Mouse (Mus musculus) retina, postnatal 7 days (tissue): ENCODE measurements around the gene 4930402F06Rik.

Experiments used
- DNase-seq: peaks from one replicate; pipeline ENCODE4 v3.0.0-alpha.2; 2012; ENCODE audit warnings: low read depth, low spot score

The 4930402F06Rik gene

DNA sequence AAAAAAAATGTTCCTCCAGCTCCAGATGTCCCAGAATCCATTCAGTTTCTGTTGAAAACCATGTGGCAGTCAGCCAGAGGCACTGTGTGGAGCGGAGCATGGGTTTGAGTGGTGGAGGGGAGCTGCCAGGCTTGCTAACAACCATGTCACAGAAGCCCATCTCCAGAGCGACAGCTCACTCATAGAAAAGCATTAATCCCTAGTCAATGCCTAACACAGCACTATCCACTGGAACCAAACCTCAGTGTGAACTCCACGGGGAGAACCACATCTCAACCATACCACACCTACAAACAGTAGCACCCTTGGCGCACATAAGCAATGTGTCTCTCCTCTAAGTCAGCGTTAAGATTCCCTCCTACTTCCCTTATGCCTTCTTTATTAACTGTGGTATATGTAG is at the start of gene 4930402F06Rik:
Gene 4930402F06Rik, minus strand, starts transcription at position 80 of the 400 bp plus-strand sequence.
- DNase-seq = no peak

GRCm38 (mm10) chr2:35446300-35446699 is 49.3 kb upstream of the 4930402F06Rik start:
- DNase-seq = no peak

GRCm38 (mm10) chr2:35445610-35446009 is 48.6 kb upstream of the 4930402F06Rik start:
- no peak for DNase-seq

DNA sequence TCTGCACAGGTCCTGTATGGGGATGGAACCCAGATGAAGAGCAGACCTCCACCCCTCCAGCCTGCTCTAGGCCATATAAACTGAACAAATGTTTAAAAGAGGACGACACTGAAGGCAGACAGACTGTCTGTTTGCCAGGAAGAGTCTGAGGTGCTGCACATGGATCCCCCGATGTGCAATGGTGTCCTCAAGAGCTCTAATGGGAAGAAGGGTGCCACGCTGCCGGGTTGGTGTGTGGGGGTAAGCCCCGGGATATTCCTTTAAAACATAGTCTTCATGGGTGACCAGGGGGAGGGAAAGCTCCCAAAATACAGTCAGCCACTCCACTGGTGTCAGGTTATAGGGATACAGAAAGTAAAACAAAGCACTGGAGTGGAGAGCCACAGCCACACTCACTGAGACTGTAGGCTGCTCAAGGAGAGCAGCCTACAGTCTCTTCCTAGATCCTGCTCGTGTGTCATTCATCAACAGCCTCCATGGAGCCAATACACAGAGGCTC is 47.8 kb upstream of the 4930402F06Rik start:
- DNase-seq = no peak

DNA sequence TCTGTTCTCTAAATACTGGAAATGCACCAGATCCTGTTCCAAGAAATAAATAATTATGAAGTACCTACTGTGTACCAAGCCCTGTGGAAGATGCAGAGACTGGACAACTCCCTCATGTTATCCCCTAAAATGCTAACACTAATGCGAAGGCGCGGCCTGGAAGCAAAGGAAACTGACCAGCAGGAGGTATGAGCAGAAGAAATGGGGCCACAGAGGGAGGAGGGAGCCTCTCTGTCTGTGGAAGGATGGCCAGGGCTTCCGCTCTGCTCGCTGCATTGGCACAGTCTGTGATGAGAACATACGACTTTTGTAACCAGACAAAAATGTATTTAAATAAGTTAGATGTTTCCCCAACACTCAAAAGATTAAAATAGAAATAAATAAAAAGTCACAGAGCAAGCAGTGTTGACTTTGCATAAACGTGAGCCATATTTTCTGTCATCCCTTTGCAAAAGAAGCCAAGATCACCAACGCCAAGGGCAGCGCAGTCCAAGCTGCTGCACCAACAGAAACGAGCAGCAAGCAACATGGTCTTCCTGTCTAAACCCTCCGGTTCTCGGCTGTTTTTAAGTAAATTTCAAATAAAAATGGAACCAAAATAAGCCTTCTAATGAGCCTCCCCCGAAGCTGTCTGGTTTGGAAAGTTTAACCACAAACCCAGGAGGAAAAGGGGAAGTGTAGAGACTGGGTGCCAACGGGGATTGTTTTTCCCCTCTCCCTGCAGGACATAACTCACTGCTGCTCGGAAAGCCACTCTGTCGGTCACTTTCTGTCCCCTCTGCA is 47.2 kb upstream of the 4930402F06Rik start:
- DNase-seq = no peak

GRCm38 (mm10) chr2:35443325-35443724 is 46.4 kb upstream of the 4930402F06Rik start:
- no peak for DNase-seq

GRCm38 (mm10) chr2:35442079-35442478 is 45.1 kb upstream of the 4930402F06Rik start:
- no peak for DNase-seq

GRCm38 (mm10) chr2:35441419-35441818 is 44.4 kb upstream of the 4930402F06Rik start:
- no peak for DNase-seq

DNA sequence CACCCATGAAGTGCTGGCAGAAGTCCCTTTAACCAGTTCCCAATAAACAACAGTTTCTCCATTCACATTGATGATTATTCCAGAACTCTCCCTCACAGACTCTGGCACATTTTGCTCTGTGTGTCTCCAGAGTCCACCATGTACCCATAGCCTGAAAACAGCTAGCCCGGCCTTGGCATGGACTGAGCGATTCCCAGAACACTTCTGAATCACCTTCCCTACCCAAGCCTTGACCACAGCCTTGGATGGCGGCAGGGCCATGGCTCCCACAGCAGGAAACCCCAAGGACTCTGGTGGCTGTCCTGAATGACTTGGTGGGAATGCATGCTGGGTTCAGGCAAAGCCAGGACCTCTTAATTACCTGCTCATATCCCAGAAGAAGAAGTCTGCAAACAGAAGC is 43.5 kb upstream of the 4930402F06Rik start:
- DNase-seq = no peak

DNA sequence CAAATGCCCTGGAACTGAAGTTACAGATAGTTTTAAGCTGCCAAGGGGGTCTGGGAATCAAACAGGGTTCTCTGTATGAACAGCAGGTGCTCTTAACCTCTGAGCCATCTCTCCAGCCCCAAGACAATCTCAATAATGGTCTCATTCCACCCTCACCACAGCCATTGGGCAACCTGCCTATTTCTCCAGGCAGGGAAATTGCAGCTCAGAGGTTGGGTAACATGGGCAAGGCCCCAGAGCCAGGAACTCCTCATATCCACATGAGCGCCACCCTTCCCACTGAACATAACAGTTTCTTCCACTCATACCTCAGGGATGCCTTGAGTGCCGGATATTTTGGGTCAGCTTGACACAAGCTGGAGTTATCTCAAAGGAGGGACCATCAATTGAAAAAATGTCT is 40.8 kb upstream of the 4930402F06Rik start:
- no peak for DNase-seq

DNA sequence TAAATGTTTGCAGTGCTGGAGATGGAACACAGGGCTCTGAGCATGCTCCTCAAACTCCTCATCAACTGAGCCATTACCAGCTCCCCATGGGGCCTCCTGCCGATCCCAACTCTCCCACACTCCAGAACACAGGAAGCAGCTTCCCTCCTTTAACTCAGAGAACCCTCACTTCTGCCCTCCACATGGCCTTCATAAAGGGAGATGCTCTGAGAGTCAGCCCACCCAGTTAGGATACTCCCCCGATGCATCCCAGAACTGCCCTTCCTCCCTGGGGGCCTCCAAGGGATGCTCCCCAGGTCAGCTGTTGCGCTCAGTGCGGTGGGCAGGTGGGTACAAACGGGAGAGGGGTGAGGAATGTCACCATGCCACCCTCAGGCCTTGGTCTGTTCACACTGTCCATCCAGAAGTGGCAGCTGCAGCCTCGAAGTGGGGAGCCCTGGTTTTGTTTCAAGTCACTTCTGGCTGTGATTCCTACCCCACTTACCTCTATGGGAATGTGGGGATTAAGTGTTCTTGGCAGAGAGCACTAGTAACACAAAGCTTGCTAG is 37.7 kb upstream of the 4930402F06Rik start:
- DNase-seq = no peak

DNA sequence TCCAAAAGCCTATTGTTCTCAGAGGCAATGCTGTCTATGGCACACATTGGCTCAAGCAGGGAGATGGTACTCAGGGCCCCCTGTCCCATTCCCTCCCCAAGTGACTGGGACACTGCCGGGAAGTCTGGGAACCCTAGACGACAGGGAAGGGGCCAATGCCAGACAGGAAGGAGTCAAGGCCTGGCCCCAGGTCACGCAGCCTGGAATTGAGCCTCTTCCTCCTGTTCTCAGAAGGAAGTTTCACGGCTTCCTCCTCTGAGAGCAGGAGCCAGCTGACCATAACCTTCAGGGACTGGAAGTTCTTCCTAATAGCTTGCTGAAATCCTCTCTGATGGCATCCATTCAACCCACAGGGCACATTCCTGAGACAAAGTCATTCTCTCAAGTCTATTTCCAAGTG is 36.5 kb upstream of the 4930402F06Rik start:
- DNase-seq = no peak

DNA sequence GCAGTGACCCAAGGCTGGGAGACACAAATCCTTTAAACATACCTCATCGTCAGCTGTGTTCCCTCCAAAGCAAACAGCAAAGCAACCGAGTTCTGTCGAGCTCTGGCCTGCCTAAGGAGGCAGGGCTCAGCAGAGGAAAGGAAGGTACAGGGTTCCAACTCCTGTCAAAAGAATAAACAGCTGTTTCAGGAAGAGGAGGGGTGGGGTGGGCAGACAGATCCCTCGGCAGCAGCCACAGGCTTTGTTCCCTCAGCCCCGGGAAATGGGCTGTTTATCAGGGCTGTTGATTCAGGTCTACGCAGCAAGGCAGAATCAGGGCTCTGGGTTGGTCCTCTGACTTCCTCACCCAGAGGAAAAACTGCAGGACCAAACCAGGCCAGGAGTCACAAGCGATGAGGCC is 35.5 kb upstream of the 4930402F06Rik start:
- no peak for DNase-seq

DNA sequence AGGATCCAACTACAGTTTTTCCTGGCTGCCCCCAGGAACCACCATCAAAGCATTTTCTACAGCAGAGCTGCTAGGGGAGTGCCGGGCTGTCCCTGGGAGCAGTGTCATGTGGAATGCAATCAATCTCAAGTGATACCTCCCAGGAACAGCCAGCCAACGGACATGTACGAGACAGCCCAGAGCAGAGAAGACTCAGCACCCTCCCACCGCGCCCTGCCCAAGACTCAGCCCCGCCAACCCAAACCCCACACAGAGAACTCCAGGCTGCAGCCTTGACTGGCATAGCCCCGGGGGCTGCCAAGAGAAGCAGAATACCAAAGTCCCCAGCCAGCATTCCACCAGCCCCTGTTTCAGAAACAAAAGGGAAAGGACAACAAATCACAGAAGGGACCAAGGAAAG is 35.0 kb upstream of the 4930402F06Rik start:
- DNase-seq = no peak

GRCm38 (mm10) chr2:35430806-35431205 is 33.8 kb upstream of the 4930402F06Rik start:
- DNase-seq = no peak

- DNase-seq = no peak
These were observed 31.8 kb upstream of the 4930402F06Rik start for GRCm38 (mm10) chr2:35428615-35429300.

DNA sequence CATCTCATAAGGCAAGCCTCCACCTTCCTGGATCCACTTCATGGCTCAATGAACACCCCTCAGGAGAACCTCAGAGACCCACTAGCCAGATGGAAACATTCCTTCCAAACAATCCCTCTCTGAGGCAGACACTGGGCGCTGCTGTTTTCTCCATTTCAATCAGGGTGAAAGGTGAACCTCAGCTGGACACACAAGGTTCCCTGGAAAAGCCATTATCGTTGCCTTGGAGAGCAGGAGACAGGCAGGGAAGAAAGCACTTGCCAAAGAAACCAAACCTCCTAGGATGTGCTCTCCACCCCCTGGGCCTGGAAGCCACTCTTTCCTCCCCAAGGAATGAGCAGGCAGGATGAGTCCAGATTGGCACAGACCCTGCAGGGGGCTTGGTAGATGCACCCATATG is 30.6 kb upstream of the 4930402F06Rik start:
- DNase-seq = no peak

DNA sequence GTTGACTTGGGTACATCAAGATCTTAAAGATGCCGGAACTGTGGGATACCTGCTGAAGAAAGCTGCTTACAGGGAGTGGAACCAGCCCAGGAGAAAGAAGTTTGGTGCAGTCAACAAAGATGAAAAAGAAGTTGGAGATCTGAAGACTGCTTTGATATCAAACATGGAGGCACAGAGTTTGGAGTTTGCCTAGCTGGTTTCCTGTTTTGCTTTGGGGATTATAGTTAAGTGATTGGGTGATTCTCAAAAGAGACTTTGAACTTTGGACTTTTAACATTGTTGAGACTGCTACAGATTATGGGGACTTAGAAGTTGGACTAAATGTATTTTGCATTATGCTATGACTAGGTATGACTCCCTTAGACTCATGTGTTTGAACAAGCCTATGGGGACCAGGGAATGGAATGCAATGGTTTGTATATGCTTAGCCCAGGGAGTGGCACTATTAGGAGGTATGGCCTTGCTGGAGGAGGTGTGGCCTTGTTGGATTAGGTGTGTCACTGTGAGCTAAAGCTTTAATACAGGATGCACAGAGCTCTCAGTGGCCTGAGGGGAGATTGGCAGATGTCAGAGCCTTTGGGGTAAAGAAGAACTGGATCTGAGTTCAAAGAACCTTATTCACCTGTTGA is 26.9 kb upstream of the 4930402F06Rik start:
- DNase-seq = no peak

GRCm38 (mm10) chr2:35422384-35422783 is 25.4 kb upstream of the 4930402F06Rik start:
- DNase-seq = no peak

- no peak for DNase-seq
These were observed 23.7 kb upstream of the 4930402F06Rik start for GRCm38 (mm10) chr2:35420681-35421080.

DNA sequence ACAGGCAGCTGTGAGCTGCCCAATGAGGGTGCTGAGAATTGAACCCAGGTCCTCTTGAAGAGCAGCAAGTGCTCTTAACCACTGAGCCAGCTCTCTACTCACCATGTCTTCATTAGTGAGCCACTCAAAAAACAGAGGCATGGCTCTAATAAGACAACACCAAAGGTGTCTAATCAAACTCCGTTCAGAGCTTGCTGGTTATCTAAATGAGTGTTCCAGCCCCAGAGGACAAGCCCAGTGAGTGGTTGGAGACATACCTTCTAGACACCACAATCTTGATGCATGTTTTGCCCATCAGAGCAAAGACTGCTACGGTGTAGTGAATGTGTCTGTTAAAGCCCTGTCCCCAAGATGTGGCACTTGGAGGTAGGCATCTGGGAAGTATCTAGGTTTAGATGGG is 22.7 kb upstream of the 4930402F06Rik start:
- DNase-seq = no peak

GRCm38 (mm10) chr2:35419243-35419642 is 22.3 kb upstream of the 4930402F06Rik start:
- DNase-seq = no peak
